Mouse (Mus musculus) heart, embryonic 10.5 days (tissue): ENCODE measurements around the gene 3110082I17Rik. TPM values are rescaled to one million over a fixed set of nuclear protein-coding genes. Genes with fewer than 3 reads are reported as not detected.

Experiments
- DNase-seq: peaks from one replicate; pipeline ENCODE4 v3.0.0-alpha.2; 2017; ENCODE audit warnings: low spot score
- H3K27ac ChIP-seq: fragments of 300-500 bp; sonication (generic); 2 replicates; pipeline ENCODE4 v1.5.1; 2016; ENCODE audit warnings: mild to moderate bottlenecking
- H3K27me3 ChIP-seq: fragments of 300-500 bp; sonication (generic); 2 replicates; pipeline ENCODE4 v1.6.1; 2016; ENCODE audit warnings: mild to moderate bottlenecking; ENCODE audit not compliant: poor library complexity, insufficient read depth, severe bottlenecking
- H3K36me3 ChIP-seq: fragments of 300-500 bp; sonication (generic); 2 replicates; pipeline ENCODE4 v1.6.1; 2016; ENCODE audit warnings: mild to moderate bottlenecking, moderate library complexity
- H3K4me1 ChIP-seq: fragments of 300-500 bp; sonication (generic); 2 replicates; pipeline ENCODE4 v1.6.1; 2016; ENCODE audit warnings: mild to moderate bottlenecking
- H3K4me3 ChIP-seq: fragments of 300-500 bp; sonication (generic); 2 replicates; pipeline ENCODE4 v1.5.1; 2016; ENCODE audit warnings: mild to moderate bottlenecking, moderate library complexity
- H3K9me3 ChIP-seq: fragments of 300-500 bp; sonication (generic); 2 replicates; pipeline ENCODE4 v1.6.1; 2016; ENCODE audit warnings: mild to moderate bottlenecking, moderate library complexity
- WGBS: fragments of 180-500 bp; shearing (Covaris S2); methylation state at CpG from one replicate; pipeline ENCODE4 v1.1.7; 2016; 5-methylcytosine and 5-hydroxymethylcytosine counted together
- polyA plus RNA-seq: library from polyadenylated mRNA; unstranded; fragments of >200 nt; fragmentation: Nextera tagmentation; extraction: Ambion mirVana; gene quantifications from 2 replicates; pipeline ENCODE4 v1.2.1, GENCODE M21; 2016

Gene 3110082I17Rik
- polyA plus RNA-seq, 1 experiment from 2014 or later = 40.9 TPM

- H3K36me3 ChIP-seq = peaks cover 13% of the 10 kb centered on the region
- no peaks in the 10 kb centered on the region for H3K9me3 ChIP-seq
- DNase-seq = no peak
- H3K4me1 ChIP-seq = peaks cover 15% of the 10 kb centered on the region
- H3K4me3 ChIP-seq = no peak overlapping the region
- peaks cover 81% of the 10 kb centered on the region for H3K27me3 ChIP-seq
- H3K27ac ChIP-seq = no peak overlapping the region
- 66% methylated on average over 7 of the region's 7 CpGs for WGBS
Measured at GRCm38 (mm10) chr5:139330766-139331165, 129.6 kb downstream of the 3110082I17Rik start.

DNA sequence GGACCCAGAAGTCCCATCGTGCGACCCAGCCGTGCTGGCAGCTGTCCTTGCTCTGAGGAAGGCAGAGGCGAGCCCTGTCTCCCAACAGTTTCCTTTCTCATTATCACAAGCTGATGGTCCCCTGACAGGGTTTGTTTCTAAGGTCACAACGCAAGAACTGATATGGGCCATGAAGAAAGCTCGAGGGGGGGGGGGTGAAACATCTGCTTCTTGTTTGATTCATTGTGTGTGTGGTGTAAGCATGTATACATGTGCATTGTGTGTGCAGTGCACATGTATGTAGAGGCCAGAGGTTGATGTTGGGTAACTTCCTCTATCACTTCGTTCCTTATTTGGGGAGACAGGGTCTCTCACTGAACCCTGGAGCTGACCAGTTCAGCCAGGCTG is 132.7 kb downstream of the 3110082I17Rik start:
- Histone ChIP-seq H3K27me3 (peaks cover 96% of the 10 kb centered on the region), H3K4me3 (no peak overlapping the region), H3K4me1 (peaks cover 25% of the 10 kb centered on the region), H3K9me3 (no peaks in the 10 kb centered on the region), H3K36me3 (no peaks in the 10 kb centered on the region), H3K27ac (no peak overlapping the region)
- no peak for DNase-seq
- WGBS = 69% methylated on average over 7 of the region's 7 CpGs

DNA sequence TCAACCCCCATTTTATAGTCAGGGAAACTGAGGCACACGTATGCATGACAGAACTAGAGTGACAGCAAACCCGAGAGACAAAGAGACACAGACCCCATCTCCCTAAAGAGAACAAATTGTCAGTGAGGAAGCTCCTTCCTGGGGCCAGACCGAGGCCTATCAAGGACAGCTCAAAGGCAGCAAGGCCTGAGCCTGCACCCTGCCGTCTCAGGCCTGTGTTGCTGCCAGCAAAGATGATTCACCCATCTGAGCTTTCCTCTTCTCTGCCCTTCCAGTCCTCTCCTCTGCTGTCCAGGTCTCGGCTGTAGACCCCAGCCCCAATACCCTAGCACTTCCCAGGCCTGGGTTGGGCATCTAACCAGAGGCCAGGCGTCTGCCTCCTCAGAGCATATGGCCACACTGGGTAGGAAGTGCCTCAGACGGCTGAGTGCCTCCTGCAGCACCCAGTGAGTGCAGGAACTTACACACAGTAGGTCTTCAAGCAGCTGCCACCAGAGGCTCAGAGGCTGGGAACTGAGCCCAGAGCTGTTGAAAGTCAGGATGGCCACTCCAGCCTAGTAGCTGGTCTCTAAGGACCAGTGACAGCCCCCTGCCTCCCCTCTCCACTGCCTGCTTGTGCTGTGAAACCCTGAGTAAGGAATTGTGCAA is 133.2 kb downstream of the 3110082I17Rik start:
- no peak overlapping the region for H3K27ac ChIP-seq
- peaks cover 20% of the 10 kb centered on the region for H3K4me1 ChIP-seq
- H3K4me3 ChIP-seq = no peak overlapping the region
- no peaks in the 10 kb centered on the region for H3K36me3 ChIP-seq
- no peaks in the 10 kb centered on the region for H3K9me3 ChIP-seq
- 64% methylated on average over 7 of the region's 7 CpGs for WGBS
- peaks cover 96% of the 10 kb centered on the region for H3K27me3 ChIP-seq
- DNase-seq = no peak

DNA sequence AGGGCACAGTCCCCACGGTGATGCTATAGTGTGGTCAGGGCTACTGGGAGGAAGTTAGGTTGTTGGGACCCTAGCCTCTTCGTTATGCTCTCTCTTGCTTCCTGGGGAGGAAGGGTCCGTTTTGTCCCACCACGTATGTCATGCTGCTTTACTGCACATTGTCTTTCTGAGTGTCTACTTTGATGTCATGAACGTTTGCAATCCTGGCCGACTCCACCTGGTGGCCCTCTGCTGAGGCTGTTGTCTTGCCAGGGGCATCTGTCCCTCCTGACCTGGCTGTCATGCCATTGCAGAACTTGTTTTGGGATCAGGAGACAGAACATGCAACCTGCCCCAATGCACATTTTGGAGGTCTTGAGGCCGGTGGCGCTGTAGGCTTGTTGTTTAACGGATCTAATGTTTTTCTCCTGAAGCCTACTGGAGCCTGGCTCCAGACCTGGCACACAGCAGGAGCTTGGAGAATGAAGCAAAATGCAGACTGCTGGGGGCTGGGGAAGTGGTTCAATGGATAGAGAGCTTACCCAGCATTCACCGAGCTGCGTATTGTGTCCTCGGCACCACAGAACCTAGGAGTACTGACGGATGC is 134.1 kb downstream of the 3110082I17Rik start:
- H3K9me3 ChIP-seq = no peaks in the 10 kb centered on the region
- no peaks in the 10 kb centered on the region for H3K36me3 ChIP-seq
- no peak overlapping the region for H3K27ac ChIP-seq
- WGBS = 65% methylated on average over 13 of the region's 13 CpGs
- no peak for DNase-seq
- H3K4me1 ChIP-seq = peaks cover 15% of the 10 kb centered on the region
- peaks cover 96% of the 10 kb centered on the region for H3K27me3 ChIP-seq
- no peak overlapping the region for H3K4me3 ChIP-seq

GRCm38 (mm10) chr5:139325395-139325966 is 134.8 kb downstream of the 3110082I17Rik start, which contains the start of gene Adap1:
Gene Adap1 (minus strand): TSS chr5:139325622.
- Histone ChIP-seq H3K27ac (peak within 1 kb of the TSS; percentile 75), H3K36me3 (no peaks in the 10 kb centered on the region), H3K4me1 (peaks cover 15% of the 10 kb centered on the region), H3K9me3 (no peaks in the 10 kb centered on the region), H3K27me3 (peaks cover 96% of the 10 kb centered on the region), H3K4me3 (peak within 1 kb of the TSS; percentile 75)
- no peak for DNase-seq
- 5% methylated on average over 61 of the region's 61 CpGs for WGBS

GRCm38 (mm10) chr5:139324691-139325394 is 135.5 kb downstream of the 3110082I17Rik start:
- Histone ChIP-seq H3K27me3 (peaks cover 96% of the 10 kb centered on the region), H3K9me3 (no peaks in the 10 kb centered on the region), H3K36me3 (no peaks in the 10 kb centered on the region), H3K4me3 (peak overlapping the region; percentile 75), H3K4me1 (peaks cover 15% of the 10 kb centered on the region), H3K27ac (peak overlapping the region; percentile 75)
- WGBS = 3% methylated on average over 61 of the region's 62 CpGs
- DNase-seq = no peak

GRCm38 (mm10) chr5:139324045-139324491 is 136.3 kb downstream of the 3110082I17Rik start:
- Histone ChIP-seq H3K27ac (no peak overlapping the region), H3K36me3 (no peaks in the 10 kb centered on the region), H3K4me1 (peaks cover 15% of the 10 kb centered on the region), H3K27me3 (peaks cover 91% of the 10 kb centered on the region), H3K9me3 (no peaks in the 10 kb centered on the region), H3K4me3 (peak overlapping the region; percentile 75; the same call in 1 of the 2 replicates)
- no peak for DNase-seq
- 66% methylated on average over 5 of the region's 5 CpGs for WGBS

- Histone ChIP-seq H3K27ac (no peak overlapping the region), H3K36me3 (no peaks in the 10 kb centered on the region), H3K27me3 (peaks cover 91% of the 10 kb centered on the region), H3K9me3 (no peaks in the 10 kb centered on the region), H3K4me1 (peaks cover 15% of the 10 kb centered on the region), H3K4me3 (no peak overlapping the region)
- 80% methylated on average over 9 of the region's 9 CpGs for WGBS
- DNase-seq = no peak
Measured at GRCm38 (mm10) chr5:139323260-139323924, 136.9 kb downstream of the 3110082I17Rik start.

GRCm38 (mm10) chr5:139321331-139321730 is 139.0 kb downstream of the 3110082I17Rik start:
- WGBS = 76% methylated on average over 6 of the region's 6 CpGs
- Histone ChIP-seq H3K27ac (no peak overlapping the region), H3K27me3 (peaks cover 81% of the 10 kb centered on the region), H3K4me1 (peaks cover 15% of the 10 kb centered on the region), H3K4me3 (no peak overlapping the region), H3K9me3 (no peaks in the 10 kb centered on the region), H3K36me3 (no peaks in the 10 kb centered on the region)
- DNase-seq = no peak

- Histone ChIP-seq H3K27me3 (peaks cover 72% of the 10 kb centered on the region), H3K27ac (no peak overlapping the region), H3K4me1 (peaks cover 15% of the 10 kb centered on the region), H3K9me3 (no peaks in the 10 kb centered on the region), H3K4me3 (no peak overlapping the region), H3K36me3 (no peaks in the 10 kb centered on the region)
- DNase-seq = no peak
- WGBS = 79% methylated on average over 7 of the region's 7 CpGs
Measured at GRCm38 (mm10) chr5:139320424-139320823, 139.9 kb downstream of the 3110082I17Rik start.

- no peaks in the 10 kb centered on the region for H3K9me3 ChIP-seq
- H3K4me1 ChIP-seq = no peaks in the 10 kb centered on the region
- H3K27ac ChIP-seq = no peak overlapping the region
- no peak overlapping the region for H3K4me3 ChIP-seq
- WGBS = 60% methylated on average over 21 of the region's 21 CpGs
- H3K36me3 ChIP-seq = no peaks in the 10 kb centered on the region
- DNase-seq = no peak
- H3K27me3 ChIP-seq = peaks cover 50% of the 10 kb centered on the region
Measured at GRCm38 (mm10) chr5:139317751-139318504, 142.4 kb downstream of the 3110082I17Rik start.
